20 mouse cellular contexts compared by ENCODE assay signal in the genomic region with DNA sequence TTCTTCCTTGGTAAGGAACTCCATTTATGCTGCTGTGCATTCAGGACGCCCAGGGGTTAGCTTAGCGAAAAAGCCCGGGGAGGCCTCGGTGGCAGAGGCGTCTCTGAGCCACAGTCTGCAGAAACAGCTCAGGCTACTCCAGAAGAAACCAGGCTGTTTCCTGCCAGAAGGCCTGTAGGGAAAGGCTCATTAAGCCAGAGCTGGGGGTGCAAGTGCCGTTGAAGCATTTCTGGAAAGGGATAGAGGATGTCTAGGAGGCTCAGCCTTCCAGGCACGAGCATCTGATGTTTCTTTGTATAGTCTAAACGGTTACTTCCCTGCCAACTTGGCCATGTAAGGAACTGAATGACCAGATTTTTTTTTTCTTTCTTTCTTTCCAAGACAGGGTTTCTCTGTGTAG. TPM values are rescaled to one million over a fixed set of nuclear protein-coding genes. Genes with fewer than 3 reads are reported as not detected.
A peak's percentile ranks its signal among the peaks of the same experiment; 100 is the strongest.
DNase-seq lines count a peak whose midpoint lies in the region; ATAC-seq and TF ChIP-seq lines count a peak whose summit lies in the region.
"Had no signal": no experiment of that assay in that cellular context is flagged by ENCODE, and none has a peak within 500 bp of the region (broad histone marks: within the 10 kb centered on the region; RNA-seq: fewer than 3 reads in every experiment).

No protein-coding gene starts in this region.

- no peak overlapping the region for H3K4me3 ChIP-seq in heart, embryonic 15.5 days
- no peak overlapping the region for H3K4me3 ChIP-seq in liver, postnatal 0 days (ENCODE audit: low read depth, low read length)
- no peak overlapping the region for H3K4me3 ChIP-seq in liver, embryonic 11.5 days (ENCODE audit: low read depth, low read length)
- H3K4me3 ChIP-seq in limb, embryonic 13.5 days: no peak overlapping the region
- H3K4me3 ChIP-seq: embryonic facial prominence, embryonic 13.5 days; layer of hippocampus, adult 2 months; left cerebral cortex, adult 2 months; limb, embryonic 15.5 days; midbrain, embryonic 15.5 days had no signal

- 0 out of 2 replicates have a peak overlapping the region, but pooled peaks have one; percentile 41 for H3K27ac ChIP-seq in heart, embryonic 15.5 days
- H3K27ac ChIP-seq in liver, postnatal 0 days (ENCODE audit: low read depth): peak overlapping the region; percentile 34; the same call in 1 of the 2 replicates
- no peak overlapping the region for H3K27ac ChIP-seq in liver, embryonic 11.5 days (ENCODE audit: low read depth, low read length)
- peak overlapping the region; percentile 28 for H3K27ac ChIP-seq in limb, embryonic 13.5 days
- H3K27ac ChIP-seq: embryonic facial prominence, embryonic 13.5 days; hindbrain, embryonic 14.5 days; layer of hippocampus, adult 2 months; left cerebral cortex, adult 2 months; limb, embryonic 15.5 days; midbrain, embryonic 15.5 days had no signal

- H3K4me1 ChIP-seq in heart, embryonic 15.5 days (replicated peaks): peaks cover 17% of the 10 kb centered on the region
- H3K4me1 ChIP-seq in liver, postnatal 0 days (ENCODE audit: insufficient read depth): 0 out of 2 replicates have a peak, but pooled peaks cover 2% of the 10 kb centered on the region
- no peaks in the 10 kb centered on the region for H3K4me1 ChIP-seq in liver, embryonic 11.5 days (replicated peaks; ENCODE audit: control insufficient read depth, insufficient read depth, low read length)
- H3K4me1 ChIP-seq in limb, embryonic 13.5 days: peaks cover 12% of the 10 kb centered on the region; the same call in 1 of the 2 replicates
- H3K4me1 ChIP-seq: embryonic facial prominence, embryonic 13.5 days; midbrain, embryonic 15.5 days had no signal

- no peaks in the 10 kb centered on the region for H3K36me3 ChIP-seq in heart, embryonic 15.5 days
- H3K36me3 ChIP-seq in liver, postnatal 0 days (replicated peaks; ENCODE audit: insufficient read depth, low read length): no peaks in the 10 kb centered on the region
- no peaks in the 10 kb centered on the region for H3K36me3 ChIP-seq in liver, embryonic 11.5 days (ENCODE audit: control insufficient read depth, insufficient read depth, low read length)
- no peaks in the 10 kb centered on the region for H3K36me3 ChIP-seq in limb, embryonic 13.5 days
- H3K36me3 ChIP-seq: embryonic facial prominence, embryonic 13.5 days; limb, embryonic 15.5 days; midbrain, embryonic 15.5 days had no signal

- no peaks in the 10 kb centered on the region for H3K9me3 ChIP-seq in heart, embryonic 15.5 days (replicated peaks)
- no peaks in the 10 kb centered on the region for H3K9me3 ChIP-seq in liver, postnatal 0 days (ENCODE audit: low read length)
- no peaks in the 10 kb centered on the region for H3K9me3 ChIP-seq in liver, embryonic 11.5 days (ENCODE audit: control insufficient read depth, low read length)
- H3K9me3 ChIP-seq in limb, embryonic 13.5 days: 0 out of 2 replicates have a peak, but pooled peaks cover 5% of the 10 kb centered on the region
- H3K9me3 ChIP-seq: embryonic facial prominence, embryonic 13.5 days; limb, embryonic 15.5 days; midbrain, embryonic 15.5 days had no signal

- TF ChIP-seq POLR2A in brain, embryonic 14.5 days (IDR thresholded peaks at IDR 0.05; ENCODE audit: borderline replicate concordance, extremely low read depth, insufficient read depth, insufficient read length, poor library complexity, severe bottlenecking): no peak

- intact Hi-C loops in heart, postnatal 14 days (cut with DNase I): no loop called here

- WGBS in heart, embryonic 15.5 days: 46% methylated on average over 8 of the region's 8 CpGs
- 59% methylated on average over 8 of the region's 8 CpGs for WGBS in liver, postnatal 0 days (ENCODE audit: insufficient replicate concordance)
- 66% methylated on average over 8 of the region's 8 CpGs for WGBS in liver, embryonic 11.5 days
- 37% methylated on average over 8 of the region's 8 CpGs for WGBS in limb, embryonic 13.5 days

- no peaks in the 10 kb centered on the region for H3K27me3 ChIP-seq in heart, embryonic 15.5 days
- no peaks in the 10 kb centered on the region for H3K27me3 ChIP-seq in liver, postnatal 0 days (ENCODE audit: insufficient read depth, low read length)
- no peaks in the 10 kb centered on the region for H3K27me3 ChIP-seq in liver, embryonic 11.5 days (replicated peaks; ENCODE audit: control insufficient read depth, insufficient read depth, low read length)
- H3K27me3 ChIP-seq in limb, embryonic 13.5 days: no peaks in the 10 kb centered on the region
- H3K27me3 ChIP-seq: embryonic facial prominence, embryonic 13.5 days; limb, embryonic 15.5 days; midbrain, embryonic 15.5 days had no signal

- TF ChIP-seq CTCF in liver, postnatal 0 days (IDR thresholded peaks at IDR 0.05; ENCODE audit: low read depth): no peak
- TF ChIP-seq CTCF in brain, embryonic 14.5 days (IDR thresholded peaks at IDR 0.05; ENCODE audit: borderline replicate concordance, extremely low read depth, insufficient read depth, insufficient read length): no peak

- no peak overlapping the region for H3K9ac ChIP-seq in heart, embryonic 15.5 days
- no peak overlapping the region for H3K9ac ChIP-seq in liver, postnatal 0 days (replicated peaks)
- no peak overlapping the region for H3K9ac ChIP-seq in liver, embryonic 11.5 days (ENCODE audit: low read depth, low read length)
- H3K9ac ChIP-seq in limb, embryonic 13.5 days: no peak overlapping the region
- H3K9ac ChIP-seq: embryonic facial prominence, embryonic 13.5 days; hindbrain, embryonic 14.5 days; limb, embryonic 15.5 days; midbrain, embryonic 15.5 days had no signal

- H3K4me2 ChIP-seq in heart, embryonic 15.5 days: no peak overlapping the region
- H3K4me2 ChIP-seq in liver, postnatal 0 days (ENCODE audit: low read depth, low read length): no peak overlapping the region
- H3K4me2 ChIP-seq in liver, embryonic 11.5 days: no peak overlapping the region
- no peak overlapping the region for H3K4me2 ChIP-seq in limb, embryonic 13.5 days (replicated peaks)
- H3K4me2 ChIP-seq: embryonic facial prominence, embryonic 13.5 days; hindbrain, embryonic 14.5 days; limb, embryonic 15.5 days; midbrain, embryonic 15.5 days had no signal

- ATAC-seq in heart, embryonic 15.5 days (replicated peaks; ENCODE audit: insufficient number of reproducible peaks, insufficient read depth, low FRiP score, low read depth): no peak
- ATAC-seq in liver, postnatal 0 days: no peak
- ATAC-seq in liver, embryonic 11.5 days (replicated peaks; ENCODE audit: low FRiP score): no peak
- ATAC-seq in limb, embryonic 13.5 days (ENCODE audit: low FRiP score, low read depth): no peak
- ATAC-seq: CD4-positive, CD25-positive, alpha-beta regulatory T cell, adult 4 months; midbrain, embryonic 15.5 days had no signal

- no peak for DNase-seq in heart, postnatal 14 days
- DNase-seq in liver, postnatal 0 days: no peak
- no peak for DNase-seq in liver, embryonic 11.5 days (ENCODE audit: low spot score)
- DNase-seq in brain, embryonic 14.5 days (ENCODE audit: low read depth): peak; percentile 35
- DNase-seq in layer of hippocampus, adult 11-12 months (ENCODE audit: low spot score): no peak
- DNase-seq: adrenal gland, adult 2 months; cerebellum, adult 2 months; right cerebral cortex, postnatal 14 days; thymus, adult 18-20 months had no signal

- TF ChIP-seq EP300 in liver, postnatal 0 days (IDR thresholded peaks at IDR 0.05; ENCODE audit: low read depth): no peak

RNA-seq across cellular contexts. Expression of gene Fam178b, which starts 54.4 kb away (rescaled TPM):
- 0.68 and 1.5 TPM in 2 replicates for polyA plus RNA-seq in heart, embryonic 15.5 days (2015; fragmentation: Nextera tagmentation; extraction: Ambion mirVana)
- under 1 TPM; 0.67 to 0.73 TPM for total RNA-seq in heart, postnatal 14 days (2021)
- 0.16 and 0.37 TPM in 2 replicates for polyA plus RNA-seq in liver, postnatal 0 days (2015; fragmentation: Nextera tagmentation; extraction: Ambion mirVana)
- polyA plus RNA-seq in liver, embryonic 11.5 days (2014; fragmentation: Nextera tagmentation; extraction: Ambion mirVana): 0.22 and 0.30 TPM in 2 replicates
- 0.22 and 0.32 TPM in 2 replicates for polyA plus RNA-seq in brain, embryonic 14.5 days (2012; rRNA removed)
- polyA plus RNA-seq in limb, embryonic 13.5 days (2015; fragmentation: Nextera tagmentation; extraction: Ambion mirVana): 0.53 and 0.69 TPM in 2 replicates
- total RNA-seq: layer of hippocampus, adult 2 months; megakaryocyte progenitor cell, adult 5-6 weeks had no signal
- polyA plus RNA-seq: CD4-positive, CD25-positive, alpha-beta regulatory T cell, adult 4 months; hindbrain, embryonic 14.5 days; midbrain, embryonic 15.5 days; neural tube, embryonic 11.5 days had no signal
